Mouse (Mus musculus) lung, embryonic 15.5 days (tissue): ENCODE data around the gene Kcna1. TPM values are rescaled to one million over a fixed set of nuclear protein-coding genes. Genes with fewer than 3 reads are reported as not detected.
A peak's percentile ranks its signal among the peaks of the same experiment; 100 is the strongest.

Source experiments
- ATAC-seq: fragments of 200-750 bp; cut with Nextera tagmentation; 2 replicates; pipeline ENCODE4 v1.8.0; 2017; ENCODE audit warnings: moderate number of reproducible peaks, borderline replicate concordance; ENCODE audit not compliant: low FRiP score, low TSS enrichment; ENCODE audit errors: extremely low read depth
- H3K27ac ChIP-seq: fragments of 300-500 bp; sonication (generic); 2 replicates; pipeline ENCODE4 v1.5.1; 2015; ENCODE audit warnings: moderate library complexity, mild to moderate bottlenecking, inconsistent platforms
- H3K27me3 ChIP-seq: fragments of 300-500 bp; sonication (generic); 2 replicates; pipeline ENCODE4 v1.6.1; 2015; ENCODE audit warnings: inconsistent platforms
- H3K36me3 ChIP-seq: fragments of 300-500 bp; sonication (generic); 2 replicates; pipeline ENCODE4 v1.6.1; 2015; ENCODE audit warnings: inconsistent platforms
- H3K4me1 ChIP-seq: fragments of 300-500 bp; sonication (generic); 2 replicates; pipeline ENCODE4 v1.6.1; 2015; ENCODE audit warnings: inconsistent platforms
- H3K4me2 ChIP-seq: fragments of 300-500 bp; sonication (generic); 2 replicates; pipeline ENCODE4 v1.6.1; 2015; ENCODE audit warnings: inconsistent platforms, mild to moderate bottlenecking, moderate library complexity
- H3K4me3 ChIP-seq: fragments of 300-500 bp; sonication (generic); 2 replicates; pipeline ENCODE4 v1.5.1; 2015; ENCODE audit warnings: mild to moderate bottlenecking, inconsistent platforms
- H3K9ac ChIP-seq: fragments of 300-500 bp; sonication (generic); 2 replicates; pipeline ENCODE4 v1.6.1; 2015; ENCODE audit warnings: inconsistent platforms
- H3K9me3 ChIP-seq: fragments of 300-500 bp; sonication (generic); 2 replicates; pipeline ENCODE4 v1.6.1; 2016; ENCODE audit warnings: inconsistent platforms
- WGBS: fragments of 180-500 bp; shearing (Covaris S2); methylation state at CpG from one replicate; pipeline ENCODE4 v1.1.7; 2015; 5-methylcytosine and 5-hydroxymethylcytosine counted together
- polyA plus RNA-seq: library from polyadenylated mRNA; unstranded; fragments of >200 nt; fragmentation: Nextera tagmentation; extraction: Ambion mirVana; gene quantifications from 2 replicates; pipeline ENCODE4 v1.2.1, GENCODE M21; 2015

Gene Kcna1
- polyA plus RNA-seq, 1 experiment from 2014 or later = 0.35 TPM

DNA sequence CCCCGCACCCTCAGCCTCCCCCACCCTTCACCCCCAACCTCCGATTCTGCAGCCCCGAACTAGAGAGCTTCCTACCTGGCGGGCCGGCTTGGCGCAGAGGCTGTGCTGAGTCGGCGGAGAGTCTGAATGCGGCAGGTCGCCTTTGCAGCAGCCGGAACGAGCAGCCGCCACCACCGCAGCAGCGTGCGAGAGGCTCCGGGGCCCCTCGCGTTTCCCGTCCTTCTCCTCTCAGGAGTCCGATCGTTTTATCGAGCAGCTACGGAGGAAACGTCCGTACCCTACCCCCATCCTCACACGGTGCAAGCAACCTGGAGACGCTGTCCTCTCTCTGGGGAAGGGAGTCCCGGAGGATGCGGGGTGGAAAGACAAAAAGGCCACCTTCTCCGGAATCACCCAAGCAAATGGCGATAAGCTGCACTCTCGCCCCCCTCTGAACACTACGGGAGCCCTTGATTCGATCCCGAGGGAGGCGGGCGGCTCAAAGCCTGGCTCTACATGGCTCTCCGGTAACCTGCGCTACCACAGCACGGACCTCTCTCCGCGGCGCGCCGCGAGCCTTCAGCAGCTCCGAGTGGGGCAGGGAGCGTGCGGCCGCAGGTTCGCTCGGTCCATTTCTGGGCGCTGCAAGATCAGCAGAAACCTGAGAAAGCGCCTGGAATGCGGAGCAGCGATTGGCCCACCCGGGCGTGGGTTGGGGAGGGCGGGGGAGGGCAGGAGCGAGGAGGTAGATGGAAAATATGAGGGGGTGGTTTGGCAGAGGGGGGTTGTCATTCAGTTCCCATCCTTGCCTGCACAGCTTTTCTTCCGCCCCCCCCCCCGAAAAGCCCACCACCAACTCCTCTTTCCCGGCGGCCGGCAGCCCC is 1.8 kb downstream of the Kcna1 start:
- H3K27ac ChIP-seq = no peak overlapping the region
- no peaks in the 10 kb centered on the region for H3K36me3 ChIP-seq
- peak; percentile 13; the same call in 1 of the 2 replicates for ATAC-seq
- H3K9me3 ChIP-seq = no peaks in the 10 kb centered on the region
- H3K4me2 ChIP-seq = peak overlapping the region; percentile 68
- peaks cover 37% of the 10 kb centered on the region for H3K4me1 ChIP-seq
- H3K9ac ChIP-seq = 0 out of 2 replicates have a peak overlapping the region, but pooled peaks have one; percentile 10
- H3K27me3 ChIP-seq = peaks cover 86% of the 10 kb centered on the region
- H3K4me3 ChIP-seq = peak overlapping the region; percentile 37
- WGBS = under 1% methylated on average over 65 of the region's 66 CpGs

DNA sequence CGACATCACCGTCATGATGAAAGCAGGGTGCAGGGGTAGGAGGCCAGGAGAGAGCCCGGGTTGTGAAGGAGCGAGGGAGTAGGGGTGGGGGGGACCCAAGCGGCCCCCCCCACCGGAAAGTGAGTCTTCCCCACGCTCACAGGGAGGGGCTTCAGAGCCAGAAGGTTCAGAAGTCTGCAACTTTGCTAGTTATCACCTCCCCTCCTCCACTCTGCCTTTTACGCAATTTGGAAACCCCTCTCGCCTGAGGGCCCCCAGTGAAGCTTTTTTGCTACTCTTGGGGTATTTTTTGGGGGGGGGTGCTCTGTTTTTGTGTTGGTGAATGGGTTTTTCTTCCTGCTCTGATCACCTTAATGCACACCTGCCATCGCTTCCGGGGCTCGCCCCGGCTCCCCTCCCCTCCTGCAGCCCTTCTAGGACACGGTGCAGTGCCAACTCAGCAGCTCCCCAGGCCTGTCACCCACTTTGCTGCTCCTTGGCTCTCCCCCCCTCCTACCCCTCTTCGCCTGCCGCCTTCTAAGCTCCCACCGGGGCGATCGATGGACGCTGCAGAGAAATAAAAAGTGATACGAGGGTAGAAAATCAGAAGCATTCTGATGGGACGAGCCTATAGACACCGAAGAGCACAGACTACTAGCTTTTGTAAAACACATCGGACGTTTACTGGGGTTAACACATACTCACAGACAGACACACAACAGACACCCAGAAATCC is 2.7 kb downstream of the Kcna1 start:
- Histone ChIP-seq H3K36me3 (no peaks in the 10 kb centered on the region), H3K27me3 (peaks cover 88% of the 10 kb centered on the region), H3K9ac (no peak overlapping the region), H3K4me3 (peak overlapping the region; percentile 37), H3K4me2 (peak overlapping the region; percentile 68), H3K4me1 (peaks cover 37% of the 10 kb centered on the region), H3K9me3 (no peaks in the 10 kb centered on the region), H3K27ac (no peak overlapping the region)
- no peak for ATAC-seq
- WGBS = 2% methylated on average over 25 of the region's 25 CpGs

DNA sequence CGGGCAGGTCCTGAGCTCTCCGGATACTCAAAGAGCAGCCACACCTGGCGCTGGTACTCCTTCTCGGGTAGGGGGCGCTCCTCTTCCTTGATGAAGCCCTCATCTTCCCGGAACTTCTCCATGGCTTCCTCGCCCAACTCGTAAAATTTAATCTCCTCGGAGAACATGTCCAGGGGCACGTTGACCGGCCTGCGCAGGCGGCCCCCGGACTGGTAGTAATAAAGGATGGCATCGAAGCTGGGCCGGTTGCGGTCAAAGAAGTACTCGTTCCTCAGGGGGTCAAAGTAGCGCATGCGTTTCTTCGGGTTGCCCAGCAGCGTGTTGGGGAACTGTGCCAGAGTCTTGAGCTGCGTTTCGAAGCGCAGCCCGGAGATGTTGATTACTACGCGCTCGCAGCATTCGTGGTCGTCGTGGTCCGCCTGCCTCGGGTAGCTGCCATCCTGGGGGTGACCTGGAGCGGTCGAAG is 3.3 kb downstream of the Kcna1 start:
- WGBS = 2% methylated on average over 36 of the region's 36 CpGs
- Histone ChIP-seq H3K4me3 (peak overlapping the region; percentile 37), H3K9ac (no peak overlapping the region), H3K27me3 (peaks cover 84% of the 10 kb centered on the region), H3K4me2 (peak overlapping the region; percentile 68), H3K4me1 (peaks cover 37% of the 10 kb centered on the region), H3K27ac (no peak overlapping the region), H3K36me3 (no peaks in the 10 kb centered on the region), H3K9me3 (no peaks in the 10 kb centered on the region)
- ATAC-seq = no peak

DNA sequence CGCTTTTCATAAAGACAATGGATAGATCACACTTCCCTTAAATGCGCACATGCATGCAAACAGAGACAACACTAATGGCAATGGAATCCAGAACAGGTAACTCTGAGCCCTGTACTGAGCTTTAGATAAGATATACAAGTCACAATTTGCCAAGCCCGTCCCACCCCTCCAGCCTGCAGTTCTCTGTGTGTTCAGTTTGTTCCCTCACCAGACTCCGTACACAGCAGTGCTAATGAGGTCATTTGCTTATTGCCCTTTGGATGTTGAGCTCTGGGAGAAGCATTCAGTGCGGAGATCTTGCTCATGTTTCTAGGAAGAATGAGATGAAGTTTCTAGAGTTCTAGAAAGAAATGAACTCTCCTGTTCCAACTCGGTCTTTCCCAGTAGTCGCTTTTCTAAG is 17.7 kb downstream of the Kcna1 start:
- H3K9me3 ChIP-seq = no peaks in the 10 kb centered on the region
- H3K4me1 ChIP-seq = no peaks in the 10 kb centered on the region
- no peak overlapping the region for H3K4me3 ChIP-seq
- WGBS = 80% methylated on average over 7 of the region's 7 CpGs
- no peaks in the 10 kb centered on the region for H3K36me3 ChIP-seq
- H3K27ac ChIP-seq = no peak overlapping the region
- no peak for ATAC-seq
- no peaks in the 10 kb centered on the region for H3K27me3 ChIP-seq
- no peak overlapping the region for H3K9ac ChIP-seq
- H3K4me2 ChIP-seq = no peak overlapping the region

DNA sequence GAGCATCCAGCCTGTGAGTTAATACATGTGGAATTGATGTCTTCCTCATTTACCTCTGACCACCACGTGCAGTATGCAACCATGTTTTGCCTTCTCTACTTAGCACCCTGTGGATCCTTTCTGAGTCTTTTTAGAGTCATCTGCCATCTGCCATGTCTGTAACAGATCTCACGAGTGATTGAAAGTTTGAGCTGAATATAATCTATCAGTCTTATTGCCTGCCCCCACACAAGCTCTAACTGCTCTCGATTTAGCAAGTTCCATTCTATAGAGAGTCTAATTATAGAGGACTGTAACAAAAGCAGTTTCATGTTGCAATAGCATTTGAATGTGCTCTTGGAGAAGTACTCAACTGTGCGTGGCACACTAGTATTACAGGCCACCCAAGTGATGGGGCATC is 27.7 kb downstream of the Kcna1 start:
- H3K36me3 ChIP-seq = no peaks in the 10 kb centered on the region
- no peak overlapping the region for H3K4me2 ChIP-seq
- H3K27me3 ChIP-seq = no peaks in the 10 kb centered on the region
- no peaks in the 10 kb centered on the region for H3K9me3 ChIP-seq
- 81% methylated on average over 4 of the region's 4 CpGs for WGBS
- no peaks in the 10 kb centered on the region for H3K4me1 ChIP-seq
- H3K9ac ChIP-seq = no peak overlapping the region
- ATAC-seq = no peak
- no peak overlapping the region for H3K27ac ChIP-seq
- H3K4me3 ChIP-seq = no peak overlapping the region

DNA sequence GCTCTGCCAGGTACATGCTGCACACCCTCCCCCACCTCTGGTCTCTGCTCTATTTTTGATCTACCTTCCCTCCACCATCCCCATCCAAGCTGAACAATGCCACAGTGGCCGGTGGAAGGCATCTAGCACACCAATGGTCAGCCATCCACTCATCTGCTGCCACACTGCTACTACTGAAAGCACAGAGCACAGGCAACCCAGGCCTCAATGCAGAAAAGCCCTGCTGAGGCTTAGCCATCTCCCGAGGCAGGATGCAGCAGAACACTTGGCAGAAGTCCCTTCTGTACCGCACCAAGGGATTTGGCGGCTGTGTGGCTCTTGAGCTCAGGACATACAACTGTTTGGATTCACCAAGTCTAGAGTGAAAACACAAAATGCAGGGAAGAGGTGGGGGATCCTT is 35.4 kb downstream of the Kcna1 start:
- Histone ChIP-seq H3K4me3 (no peak overlapping the region), H3K27ac (no peak overlapping the region), H3K36me3 (no peaks in the 10 kb centered on the region), H3K9ac (no peak overlapping the region), H3K4me1 (no peaks in the 10 kb centered on the region), H3K27me3 (no peaks in the 10 kb centered on the region), H3K4me2 (no peak overlapping the region), H3K9me3 (no peaks in the 10 kb centered on the region)
- no peak for ATAC-seq
- whole genome bisulfite sequencing = 76% methylated on average over 4 of the region's 4 CpGs

DNA sequence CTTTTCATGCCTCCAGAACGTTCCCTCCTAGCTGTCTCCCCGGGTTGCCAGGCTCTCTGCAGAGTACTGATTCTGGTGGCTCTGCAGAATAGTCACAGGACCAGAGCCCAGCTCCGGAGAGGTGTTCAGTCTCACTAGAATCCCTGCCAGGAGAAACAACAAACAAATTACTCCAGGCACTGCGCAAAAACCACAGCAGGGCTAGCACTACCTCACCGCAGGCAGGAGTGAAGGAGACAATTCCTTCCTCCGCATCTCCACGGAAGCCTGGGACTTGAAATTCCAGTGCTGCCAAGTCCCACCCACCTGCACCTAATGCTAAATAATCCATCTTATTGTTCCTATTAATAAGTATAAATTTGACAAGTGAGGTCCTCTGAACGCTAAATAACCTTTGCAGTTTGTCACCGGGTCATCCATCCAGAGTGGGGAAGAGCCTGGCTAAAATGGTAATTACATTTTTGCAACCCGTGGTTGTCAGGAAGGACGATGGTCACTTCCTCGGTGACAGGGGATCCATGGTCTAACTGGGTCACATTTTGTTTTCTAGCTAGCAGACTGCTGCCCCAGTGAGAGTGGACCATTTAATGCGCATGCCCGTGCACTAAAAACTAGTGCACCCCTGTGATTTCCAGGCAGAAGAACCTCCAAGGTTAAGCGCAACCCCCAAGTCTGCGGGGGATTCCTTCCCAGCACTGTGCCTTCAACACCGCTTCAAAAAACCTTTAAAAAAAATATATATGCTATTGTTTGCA is 36.8 kb downstream of the Kcna1 start:
- H3K4me1 ChIP-seq = no peaks in the 10 kb centered on the region
- no peak for ATAC-seq
- H3K36me3 ChIP-seq = no peaks in the 10 kb centered on the region
- H3K4me2 ChIP-seq = no peak overlapping the region
- no peak overlapping the region for H3K27ac ChIP-seq
- no peak overlapping the region for H3K4me3 ChIP-seq
- WGBS = 63% methylated on average over 17 of the region's 17 CpGs
- no peaks in the 10 kb centered on the region for H3K9me3 ChIP-seq
- no peak overlapping the region for H3K9ac ChIP-seq
- no peaks in the 10 kb centered on the region for H3K27me3 ChIP-seq

DNA sequence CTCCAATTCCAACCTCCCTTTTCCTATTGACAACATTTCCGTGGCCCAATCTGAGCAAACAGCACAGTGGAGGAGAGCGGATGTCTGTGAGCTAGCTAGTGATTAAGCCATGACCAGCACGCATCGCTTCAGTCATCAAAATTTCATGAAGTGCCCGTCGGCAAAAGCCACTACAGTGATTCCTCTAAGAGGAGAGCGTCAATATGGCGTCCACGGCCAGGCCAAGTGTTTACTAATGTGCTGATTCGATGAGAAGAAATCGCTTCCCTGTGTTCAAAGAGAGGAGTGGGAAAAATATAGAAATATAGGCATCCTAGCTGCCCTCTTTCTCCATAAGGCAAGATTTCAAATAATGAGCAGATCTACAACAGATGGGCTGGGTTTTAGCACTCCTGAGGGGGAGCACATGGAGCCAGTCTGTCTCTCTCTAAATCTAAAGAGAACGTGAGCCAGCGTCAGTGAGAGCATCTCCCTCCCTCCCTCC is 44.3 kb downstream of the Kcna1 start:
- no peak for ATAC-seq

DNA sequence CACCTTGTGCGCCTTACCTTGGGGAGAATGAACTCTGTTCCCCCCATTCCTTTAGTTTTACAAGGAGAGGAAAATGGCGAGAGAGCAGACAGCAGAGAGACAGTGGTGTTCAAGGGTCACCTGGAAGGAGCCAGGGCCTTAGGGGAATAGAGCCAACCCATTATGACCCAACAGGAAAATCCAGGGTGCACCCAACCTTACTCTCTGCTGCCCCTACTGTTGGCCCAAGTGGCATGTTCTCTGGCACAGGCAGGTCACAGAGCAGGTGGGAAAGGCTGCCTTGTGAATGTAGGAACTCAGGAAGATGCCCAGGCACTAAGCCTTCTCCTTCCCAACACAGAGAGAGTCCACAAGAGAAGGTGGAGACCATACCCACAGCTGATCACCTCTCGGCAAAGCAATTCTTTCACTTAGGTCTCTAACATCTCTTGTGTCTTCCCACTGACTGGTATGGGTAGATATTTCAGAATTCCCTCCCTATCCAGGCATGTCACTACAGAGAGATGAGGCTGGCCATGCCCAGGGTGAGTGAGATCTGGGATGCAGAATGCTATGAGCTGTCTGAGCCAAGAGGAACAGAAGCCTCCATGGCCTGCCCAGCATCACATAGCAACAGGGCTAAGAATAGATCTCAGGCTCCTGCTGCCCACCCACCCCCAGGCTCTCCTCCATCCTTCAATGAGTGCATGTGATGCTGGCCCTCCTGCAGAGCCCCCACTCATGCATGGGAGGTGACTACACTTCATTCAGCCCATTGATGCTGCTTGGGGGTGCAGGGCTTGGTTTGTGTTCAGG is 46.8 kb downstream of the Kcna1 start:
- Histone ChIP-seq H3K9ac (no peak overlapping the region), H3K36me3 (no peaks in the 10 kb centered on the region), H3K27me3 (no peaks in the 10 kb centered on the region), H3K27ac (no peak overlapping the region), H3K4me3 (no peak overlapping the region), H3K4me1 (no peaks in the 10 kb centered on the region), H3K4me2 (no peak overlapping the region), H3K9me3 (no peaks in the 10 kb centered on the region)
- WGBS = 79% methylated on average over 3 of the region's 3 CpGs
- ATAC-seq = no peak

More for the DNA sequence above, 44.3 kb downstream of the Kcna1 start:
- Histone ChIP-seq H3K4me1 (no peaks in the 10 kb centered on the region), H3K4me3 (no peak overlapping the region), H3K9me3 (no peaks in the 10 kb centered on the region), H3K36me3 (no peaks in the 10 kb centered on the region), H3K27me3 (no peaks in the 10 kb centered on the region), H3K4me2 (no peak overlapping the region), H3K27ac (no peak overlapping the region), H3K9ac (no peak overlapping the region)
- 75% methylated on average over 13 of the region's 13 CpGs for WGBS

DNA sequence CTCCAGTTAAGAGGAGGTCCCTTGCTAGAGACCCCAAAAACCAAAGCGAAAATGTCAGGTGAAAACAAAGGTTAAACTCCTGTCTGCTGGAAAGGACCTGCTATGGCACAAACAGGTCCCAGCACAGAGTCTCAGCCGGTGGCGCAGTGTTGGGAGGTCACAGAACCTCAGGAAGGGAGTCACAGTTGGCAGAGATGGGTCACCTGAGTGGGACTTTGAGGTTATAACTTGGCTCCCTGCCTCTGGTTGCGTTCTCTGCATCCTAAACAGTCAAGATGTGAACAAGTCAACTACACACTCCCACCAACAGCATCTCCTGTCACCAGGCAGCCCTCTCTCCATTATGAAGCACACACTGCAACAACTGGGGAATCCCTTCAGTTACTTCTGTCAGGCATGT is 48.4 kb downstream of the Kcna1 start:
- WGBS = 84% methylated on average over 4 of the region's 4 CpGs
- H3K4me1 ChIP-seq = no peaks in the 10 kb centered on the region
- no peak overlapping the region for H3K27ac ChIP-seq
- H3K27me3 ChIP-seq = no peaks in the 10 kb centered on the region
- H3K4me3 ChIP-seq = no peak overlapping the region
- no peaks in the 10 kb centered on the region for H3K36me3 ChIP-seq
- no peak overlapping the region for H3K4me2 ChIP-seq
- no peak overlapping the region for H3K9ac ChIP-seq
- H3K9me3 ChIP-seq = no peaks in the 10 kb centered on the region
- ATAC-seq = no peak
